Mouse (Mus musculus): ENCODE data around the gene Olfr552. TPM values are rescaled to one million over a fixed set of nuclear protein-coding genes. Genes with fewer than 3 reads are reported as not detected.

Olfr552 gene
- polyA plus RNA-seq (2012; ENCODE audit: insufficient read depth, low replicate concordance) = 0.06 and 3.2 TPM in 2 replicates

DNA sequence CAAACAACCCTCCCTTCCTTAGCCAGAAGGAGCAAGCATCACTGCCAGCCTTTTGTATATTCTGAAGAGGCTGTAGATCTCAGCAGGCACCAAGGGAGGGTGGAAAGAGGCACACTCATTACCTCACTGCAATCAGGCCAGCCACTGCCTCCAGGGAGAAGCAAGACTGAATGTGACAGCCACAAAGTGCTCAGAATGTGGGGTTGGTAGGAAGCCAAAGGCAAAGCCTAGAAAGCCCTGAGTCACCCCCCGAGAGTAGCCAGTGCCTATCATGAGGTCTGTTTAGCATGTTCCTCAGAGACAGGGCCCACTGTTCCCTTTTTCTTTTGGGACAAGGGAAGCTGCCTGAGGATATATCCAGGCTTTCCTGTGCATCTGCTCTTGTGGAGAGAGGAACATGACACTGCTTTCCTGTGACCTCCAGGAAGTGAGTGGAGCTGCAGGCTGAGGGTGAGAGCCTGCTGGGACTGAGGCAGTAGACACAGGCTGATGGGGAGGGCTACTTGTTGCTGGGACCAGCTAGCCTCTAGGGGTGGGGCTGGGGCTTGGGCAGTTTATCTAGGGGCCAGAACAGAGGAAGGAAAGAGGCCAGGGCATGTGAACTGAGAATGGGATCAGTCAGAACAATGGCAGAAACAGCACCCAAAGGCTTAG is at the start of gene Olfr552:
Gene Olfr552 (plus strand): TSS at position 393 of the 654 bp plus-strand sequence.
- no peaks in the 10 kb centered on the region for H3K9me3 ChIP-seq
- no peaks in the 10 kb centered on the region for H3K27me3 ChIP-seq (replicated peaks)
- TF ChIP-seq GATA1 (IDR thresholded peaks at IDR 0.05; ENCODE audit: borderline replicate concordance, low read length) = no peak
- no peak for TF ChIP-seq FLI1 (IDR thresholded peaks at IDR 0.05; ENCODE audit: low read length)
- H3K4me3 ChIP-seq (replicated peaks) = peak within 1 kb of the TSS; percentile 81
- peaks cover 69% of the 10 kb centered on the region for H3K4me1 ChIP-seq
- H3K36me3 ChIP-seq (replicated peaks; ENCODE audit: low read length) = no peaks in the 10 kb centered on the region

DNA sequence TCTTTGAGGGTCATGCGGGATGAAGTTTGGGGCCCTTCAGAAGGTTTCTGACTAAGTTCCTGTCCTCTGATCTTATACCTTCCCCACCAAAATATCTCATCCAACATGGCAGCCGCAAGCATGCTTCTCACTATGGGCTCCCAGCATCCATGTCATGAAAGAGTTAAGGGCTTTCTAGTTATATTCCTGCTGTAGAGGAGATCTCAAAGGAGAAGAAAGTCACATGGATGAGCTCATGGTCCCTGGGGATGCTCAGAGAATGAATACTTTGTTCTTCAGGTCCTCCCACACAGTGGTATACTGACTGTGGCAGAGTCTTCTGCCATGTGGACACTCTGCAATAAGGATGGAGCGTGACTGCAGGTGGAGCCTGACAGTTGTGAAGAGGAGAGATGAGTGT is 48.0 kb upstream of the Olfr552 start, which contains the start of gene Olfr549:
Gene Olfr549 (plus strand): TSS at position 301 of the 400 bp plus-strand sequence.
- Histone ChIP-seq H3K4me3 (replicated peaks) (no peak within 1 kb of the TSS), H3K9me3 (0 out of 2 replicates have a peak, but pooled peaks cover 4% of the 10 kb centered on the region), H3K4me1 (peaks cover 10% of the 10 kb centered on the region; the same call in 1 of the 2 replicates), H3K27me3 (replicated peaks) (peaks cover 5% of the 10 kb centered on the region), H3K36me3 (replicated peaks; ENCODE audit: low read length) (no peaks in the 10 kb centered on the region)
- TF ChIP-seq FLI1 (IDR thresholded peaks at IDR 0.05; ENCODE audit: low read length) = no peak
- no peak for TF ChIP-seq GATA1 (IDR thresholded peaks at IDR 0.05; ENCODE audit: borderline replicate concordance, low read length)

DNA sequence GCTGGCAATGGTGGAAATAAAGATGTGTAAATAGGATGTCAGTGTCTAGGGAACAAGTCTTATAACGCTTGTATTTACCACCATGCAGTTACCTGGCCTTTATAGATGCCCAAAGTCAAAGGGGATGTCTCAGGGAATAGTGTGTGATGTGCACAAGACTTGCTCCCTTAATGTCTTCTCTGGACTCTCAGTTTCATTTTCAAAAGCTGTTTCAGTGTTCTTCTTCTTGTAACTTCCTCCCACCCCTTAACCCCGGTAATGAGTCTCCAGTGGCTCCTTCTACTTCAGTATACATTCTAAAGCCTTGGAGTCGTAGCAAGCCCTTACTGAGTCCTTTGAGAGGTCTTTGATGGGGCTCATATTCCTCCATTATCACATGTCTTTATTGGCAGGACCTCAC is 44.3 kb upstream of the Olfr552 start:
- H3K4me1 ChIP-seq = peaks cover 10% of the 10 kb centered on the region; the same call in 1 of the 2 replicates
- peaks cover 5% of the 10 kb centered on the region for H3K27me3 ChIP-seq (replicated peaks)
- no peak overlapping the region for H3K4me3 ChIP-seq (replicated peaks)
- H3K9me3 ChIP-seq = 0 out of 2 replicates have a peak, but pooled peaks cover 4% of the 10 kb centered on the region
- peaks cover 2% of the 10 kb centered on the region for H3K36me3 ChIP-seq (replicated peaks; ENCODE audit: low read length)
- no peak for TF ChIP-seq GATA1 (IDR thresholded peaks at IDR 0.05; ENCODE audit: borderline replicate concordance, low read length)
- no peak for TF ChIP-seq FLI1 (IDR thresholded peaks at IDR 0.05; ENCODE audit: low read length)

DNA sequence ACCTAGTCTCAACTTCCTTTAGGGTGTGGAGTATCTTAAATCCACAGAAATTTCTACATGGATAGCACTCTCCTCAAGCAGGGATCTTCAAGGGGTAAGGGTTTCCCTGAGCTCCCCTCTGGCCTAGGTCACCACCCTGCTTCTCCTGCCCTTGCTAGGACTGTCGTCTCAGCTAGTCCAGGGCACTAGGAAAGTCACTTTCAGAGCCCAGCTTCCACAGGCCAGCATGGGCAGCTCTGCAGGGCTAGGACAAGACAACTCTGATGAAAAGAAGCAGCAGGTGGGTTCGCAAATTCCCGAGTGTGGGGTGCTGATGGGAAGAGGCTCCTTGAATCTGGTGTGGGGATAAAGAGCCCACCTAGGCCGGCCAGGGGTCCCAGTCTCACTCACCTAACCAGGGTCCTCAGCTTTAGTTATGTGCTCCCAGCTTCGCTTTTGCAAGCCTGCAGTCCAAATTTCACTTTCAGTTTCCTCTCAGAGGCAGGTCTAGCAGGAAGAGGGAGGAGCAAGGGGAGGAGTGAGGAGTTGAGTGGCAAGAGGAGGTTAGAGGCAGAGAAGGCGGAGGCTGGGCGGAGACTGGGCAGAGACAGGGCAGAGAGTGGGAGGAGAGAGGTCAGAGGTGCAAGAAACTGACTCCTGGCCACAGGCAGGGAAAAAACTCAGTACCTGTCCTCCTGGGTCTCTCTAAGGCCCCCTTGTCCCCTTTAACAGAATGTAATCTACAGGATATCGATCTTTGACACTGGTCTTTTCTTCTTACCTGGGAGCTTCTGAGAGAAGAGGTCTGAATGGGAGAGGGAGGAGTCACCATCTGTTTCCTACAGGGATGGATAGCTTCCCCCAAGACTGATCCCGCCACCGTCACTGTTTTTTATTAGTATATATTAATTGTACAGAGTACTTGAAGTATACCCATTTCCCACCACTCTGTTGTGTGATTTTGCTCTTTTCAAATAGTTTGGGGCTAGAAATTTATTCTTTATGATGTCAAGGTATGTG is 32.3 kb upstream of the Olfr552 start, which contains the start of gene Trim21:
Gene Trim21 (minus strand): TSS at position 488 of the 999 bp plus-strand sequence.
- Histone ChIP-seq H3K4me3 (replicated peaks) (peak within 1 kb of the TSS; percentile 96), H3K9me3 (no peaks in the 10 kb centered on the region), H3K4me1 (peaks cover 40% of the 10 kb centered on the region), H3K27me3 (replicated peaks) (no peaks in the 10 kb centered on the region), H3K36me3 (replicated peaks; ENCODE audit: low read length) (peaks cover 38% of the 10 kb centered on the region)
- TF ChIP-seq FLI1 (IDR thresholded peaks at IDR 0.05; ENCODE audit: low read length) (no peak), GATA1 (IDR thresholded peaks at IDR 0.05; ENCODE audit: borderline replicate concordance, low read length) (no peak)

DNA sequence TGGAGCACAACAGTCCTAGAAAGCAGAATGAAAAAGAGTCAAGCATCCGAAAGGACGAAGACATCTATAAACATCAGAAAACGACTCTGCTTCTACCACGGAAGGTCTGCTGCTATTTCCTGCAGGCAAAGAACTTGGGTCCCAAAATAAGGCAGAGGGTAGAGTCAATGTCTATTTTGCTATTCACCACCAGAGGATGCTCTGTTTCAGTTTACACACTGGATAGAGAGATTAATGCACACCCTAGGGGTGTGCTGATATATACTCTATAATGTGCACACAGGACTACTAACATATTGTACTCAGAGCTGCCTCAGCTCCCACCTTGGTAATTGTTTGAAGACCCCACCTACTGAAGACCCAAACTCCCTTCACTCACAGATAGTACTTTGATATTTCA is 31.4 kb upstream of the Olfr552 start:
- TF ChIP-seq FLI1 (IDR thresholded peaks at IDR 0.05; ENCODE audit: low read length) = no peak
- TF ChIP-seq GATA1 (IDR thresholded peaks at IDR 0.05; ENCODE audit: borderline replicate concordance, low read length) = no peak
- Histone ChIP-seq H3K9me3 (no peaks in the 10 kb centered on the region), H3K4me3 (replicated peaks) (no peak overlapping the region), H3K4me1 (peaks cover 33% of the 10 kb centered on the region), H3K27me3 (replicated peaks) (no peaks in the 10 kb centered on the region), H3K36me3 (replicated peaks; ENCODE audit: low read length) (peaks cover 29% of the 10 kb centered on the region)

DNA sequence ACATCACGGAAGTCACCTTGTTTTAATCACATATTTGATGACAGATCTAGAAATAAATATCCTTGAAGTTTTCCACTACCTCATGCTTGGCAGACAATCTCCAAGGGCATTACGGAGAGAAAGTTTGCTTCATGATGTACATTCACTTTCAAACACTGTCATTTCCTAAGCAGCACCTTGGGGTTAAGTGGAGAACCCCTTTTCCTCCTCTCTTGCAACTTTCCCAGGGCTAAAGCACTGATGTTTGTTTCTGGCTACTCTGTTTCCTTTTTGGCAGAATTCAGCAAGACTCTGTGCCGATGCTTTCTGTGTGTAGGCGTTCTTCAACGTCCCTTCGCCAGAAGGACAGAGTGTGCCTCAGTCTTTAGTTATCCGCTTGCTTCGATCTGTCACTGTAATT is 26.4 kb upstream of the Olfr552 start, which contains the start of gene Olfr550:
Gene Olfr550 (plus strand): TSS at position 301 of the 400 bp plus-strand sequence.
- no peak for TF ChIP-seq GATA1 (IDR thresholded peaks at IDR 0.05; ENCODE audit: borderline replicate concordance, low read length)
- no peak for TF ChIP-seq FLI1 (IDR thresholded peaks at IDR 0.05; ENCODE audit: low read length)
- Histone ChIP-seq H3K4me1 (peaks cover 27% of the 10 kb centered on the region), H3K36me3 (replicated peaks; ENCODE audit: low read length) (no peaks in the 10 kb centered on the region), H3K4me3 (replicated peaks) (no peak within 1 kb of the TSS), H3K9me3 (no peaks in the 10 kb centered on the region), H3K27me3 (replicated peaks) (no peaks in the 10 kb centered on the region)

DNA sequence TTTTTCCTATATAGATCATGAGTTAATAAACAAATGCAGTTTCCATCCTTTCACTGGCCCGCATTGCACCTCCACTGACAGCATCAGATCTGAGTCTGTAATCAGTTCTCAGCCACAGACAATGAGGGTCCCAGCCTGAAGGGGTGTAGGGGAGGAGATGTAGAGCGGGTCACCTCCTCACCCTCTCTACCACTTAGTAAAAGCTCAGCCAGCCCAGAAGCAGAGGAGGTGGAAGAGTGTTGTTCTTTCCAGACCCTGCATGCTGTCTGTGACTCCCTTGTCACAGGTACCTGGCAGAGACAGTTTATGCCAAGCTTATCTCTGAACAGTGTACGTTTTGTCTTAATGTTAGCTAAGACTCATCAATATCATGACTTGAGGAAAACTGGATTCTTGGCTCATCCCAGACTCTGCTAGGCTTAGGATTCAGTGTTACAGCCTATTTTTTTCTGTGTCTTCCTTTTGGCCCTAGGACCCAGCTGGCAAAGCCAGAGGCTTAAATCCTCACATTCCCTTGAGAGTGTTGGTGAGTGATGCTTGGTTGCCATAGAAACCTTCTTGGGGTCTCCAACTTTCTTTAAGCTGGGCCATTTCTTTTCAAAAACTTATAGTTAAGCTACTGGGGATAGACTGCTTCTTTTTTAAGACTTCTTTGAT is 24.3 kb upstream of the Olfr552 start:
- Histone ChIP-seq H3K27me3 (replicated peaks) (no peaks in the 10 kb centered on the region), H3K36me3 (replicated peaks; ENCODE audit: low read length) (no peaks in the 10 kb centered on the region), H3K9me3 (no peaks in the 10 kb centered on the region), H3K4me3 (replicated peaks) (no peak overlapping the region), H3K4me1 (peaks cover 30% of the 10 kb centered on the region)
- TF ChIP-seq FLI1 (IDR thresholded peaks at IDR 0.05; ENCODE audit: low read length) (no peak), GATA1 (IDR thresholded peaks at IDR 0.05; ENCODE audit: borderline replicate concordance, low read length) (no peak)

DNA sequence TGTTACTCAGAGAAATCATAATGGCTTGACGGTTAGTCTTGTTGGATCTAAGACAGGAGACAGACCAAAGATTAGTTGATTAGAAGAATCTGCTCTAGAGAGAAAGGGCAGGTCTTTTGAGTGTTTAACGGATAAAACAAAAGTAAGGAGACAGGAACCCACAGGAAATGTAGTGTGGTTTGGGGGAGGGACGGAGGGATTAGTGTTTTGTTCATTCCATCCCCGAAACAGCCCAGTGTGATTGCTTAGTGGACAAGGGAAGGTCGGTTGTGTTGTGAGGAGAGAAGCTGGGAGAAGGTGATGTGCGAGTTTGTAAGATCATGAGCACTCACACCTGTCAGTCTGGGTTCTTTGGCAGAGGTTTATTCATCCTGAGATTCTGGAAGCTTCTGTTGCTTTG is 21.6 kb upstream of the Olfr552 start:
- H3K9me3 ChIP-seq = no peaks in the 10 kb centered on the region

DNA sequence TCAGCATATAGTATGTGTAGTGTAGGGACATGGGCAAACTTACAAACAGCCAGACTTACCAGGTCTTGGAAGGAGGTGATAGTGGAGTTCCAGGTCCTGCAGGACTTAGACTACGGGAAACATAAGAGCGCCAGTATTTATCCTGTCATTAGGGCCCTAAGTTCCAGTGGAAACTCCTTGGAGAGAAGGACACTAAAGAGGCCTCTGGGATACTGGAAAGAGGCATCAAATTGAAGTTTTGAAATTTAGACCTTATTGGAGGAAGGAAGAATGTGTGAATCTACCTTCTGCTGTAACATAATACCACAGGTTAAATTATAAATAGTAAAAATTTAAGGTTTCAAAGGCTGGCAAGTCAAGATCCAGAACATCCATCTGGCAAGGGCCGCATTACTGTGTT is 5.8 kb upstream of the Olfr552 start, which contains the start of gene Olfr551:
Gene Olfr551 (minus strand): TSS at position 101 of the 400 bp plus-strand sequence.
- Histone ChIP-seq H3K36me3 (replicated peaks; ENCODE audit: low read length) (no peaks in the 10 kb centered on the region), H3K9me3 (no peaks in the 10 kb centered on the region), H3K27me3 (replicated peaks) (no peaks in the 10 kb centered on the region), H3K4me1 (peaks cover 54% of the 10 kb centered on the region), H3K4me3 (replicated peaks) (no peak within 1 kb of the TSS)
- TF ChIP-seq FLI1 (IDR thresholded peaks at IDR 0.05; ENCODE audit: low read length) (no peak), GATA1 (IDR thresholded peaks at IDR 0.05; ENCODE audit: borderline replicate concordance, low read length) (no peak)

More for the DNA sequence above, 21.6 kb upstream of the Olfr552 start:
- Histone ChIP-seq H3K4me1 (peaks cover 46% of the 10 kb centered on the region), H3K27me3 (replicated peaks) (no peaks in the 10 kb centered on the region), H3K36me3 (replicated peaks; ENCODE audit: low read length) (no peaks in the 10 kb centered on the region), H3K4me3 (replicated peaks) (peak overlapping the region; percentile 28)
- no peak for TF ChIP-seq GATA1 (IDR thresholded peaks at IDR 0.05; ENCODE audit: borderline replicate concordance, low read length)
- TF ChIP-seq FLI1 (IDR thresholded peaks at IDR 0.05; ENCODE audit: low read length) = no peak
